Mouse (Mus musculus) monocyte, adult 2 months (primary cell): ENCODE measurements at regions not wholly inside any gene's neighbourhood (a gene's known extent, or its start where the extent isn't known, plus 50 kb on each side); places are given as distances from the start of the nearest gene placed in this dataset.

Experiments used
- DNase-seq, 2 experiments: peaks; one replicate each; pipeline ENCODE4 v3.0.0; 2022; ENCODE audit warnings: low spot score in 2 of 2, low read depth in 1 of 2

DNA sequence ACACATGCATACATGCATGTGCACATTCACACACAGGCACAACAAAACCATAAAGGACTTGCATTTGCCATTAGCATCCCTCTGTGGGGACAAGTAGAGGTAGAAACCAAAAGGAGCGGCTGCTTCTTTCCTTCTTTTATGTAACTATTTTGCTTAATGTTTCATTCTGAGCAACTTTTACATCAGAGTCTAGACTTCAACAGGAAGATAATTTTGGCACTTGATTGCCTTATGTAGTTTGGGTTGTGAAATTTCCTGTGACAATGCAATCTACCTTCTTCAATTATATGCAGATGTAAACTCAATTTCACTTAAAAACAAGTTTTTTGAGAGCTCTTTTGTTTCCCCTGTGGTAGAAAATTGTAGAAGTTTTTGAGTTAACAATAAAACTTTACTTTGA lies 56.1 kb upstream of the Adgrf1 start:
- no peak for DNase-seq

DNA sequence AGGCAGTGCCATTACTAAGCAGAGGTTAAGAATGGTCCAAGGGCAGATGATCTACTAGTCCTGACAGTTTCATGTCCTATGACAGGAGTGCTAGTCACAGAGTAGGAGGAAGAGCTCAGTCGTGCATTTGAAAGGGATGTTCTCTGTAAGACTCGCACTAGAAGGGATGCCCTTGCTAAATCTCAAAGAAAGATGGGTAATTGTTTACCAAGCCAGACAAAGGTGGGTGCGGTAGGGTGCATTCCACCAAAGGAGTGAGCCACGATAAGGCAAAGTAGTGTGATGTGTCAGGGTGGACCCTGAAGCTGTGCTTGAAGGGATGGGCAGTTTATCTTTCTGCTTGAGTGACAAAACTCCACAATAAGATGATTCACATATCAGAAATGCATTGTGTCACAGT lies 50.5 kb upstream of the Adgrf1 start:
- no peak for DNase-seq
